Mouse (Mus musculus) kidney, postnatal 0 days (tissue): ENCODE measurements at regions not wholly inside any gene's neighbourhood (a gene's known extent, or its start where the extent isn't known, plus 50 kb on each side); places are given as distances from the start of the nearest gene placed in this dataset.

Source experiments
- ATAC-seq: fragments of 200-750 bp; cut with Nextera tagmentation; replicated peaks from 2 replicates; pipeline ENCODE4 v1.8.0; 2017; ENCODE audit warnings: low read depth, moderate number of reproducible peaks, moderate TSS enrichment, moderate library complexity; ENCODE audit not compliant: low FRiP score
- DNase-seq: peaks from one replicate; pipeline ENCODE4 v3.0.0-alpha.2; 2016; ENCODE audit warnings: low spot score
- H3K27ac ChIP-seq: fragments of 300-500 bp; sonication (generic); 2 replicates; pipeline ENCODE4 v1.5.1; 2014; ENCODE audit warnings: mild to moderate bottlenecking
- H3K27me3 ChIP-seq: fragments of 300-500 bp; sonication (generic); 2 replicates; pipeline ENCODE4 v1.6.1; 2014; ENCODE audit warnings: low read length, mixed read lengths; ENCODE audit not compliant: insufficient read depth
- H3K36me3 ChIP-seq: fragments of 300-500 bp; sonication (generic); 2 replicates; pipeline ENCODE4 v1.6.1; 2014; ENCODE audit warnings: low read length, mixed read lengths; ENCODE audit not compliant: insufficient read depth
- H3K4me1 ChIP-seq: fragments of 300-500 bp; sonication (generic); replicated peaks from 2 replicates; pipeline ENCODE4 v1.6.1; 2014; ENCODE audit warnings: antibody characterized with exemption, low read length, mixed read lengths; ENCODE audit not compliant: insufficient read depth
- H3K4me2 ChIP-seq: fragments of 300-500 bp; sonication (generic); 2 replicates; pipeline ENCODE4 v1.6.1; 2014; ENCODE audit warnings: mild to moderate bottlenecking, low read length, moderate library complexity, mixed read lengths
- H3K4me3 ChIP-seq: fragments of 300-500 bp; sonication (generic); replicated peaks from 2 replicates; pipeline ENCODE4 v1.5.1; 2014; ENCODE audit warnings: low read depth, low read length
- H3K9ac ChIP-seq: fragments of 300-500 bp; sonication (generic); 2 replicates; pipeline ENCODE4 v1.6.1; 2014; ENCODE audit warnings: low read depth, low read length
- H3K9me3 ChIP-seq: fragments of 300-500 bp; sonication (generic); replicated peaks from 2 replicates; pipeline ENCODE4 v1.6.1; 2016; ENCODE audit warnings: low read length, inconsistent platforms, mixed read lengths
- CTCF ChIP-seq: IDR thresholded peaks from 2 replicates; pipeline ENCODE4 v1.5.1; 2016; ENCODE audit warnings: antibody characterized with exemption, low read depth, mild to moderate bottlenecking, moderate library complexity
- WGBS: fragments of 180-500 bp; shearing (Covaris S2); extraction: QIAGEN DNeasy Blood & Tissue Kit; methylation state at CpG from one replicate; pipeline ENCODE4 v1.1.7; 2014; 5-methylcytosine and 5-hydroxymethylcytosine counted together

DNA sequence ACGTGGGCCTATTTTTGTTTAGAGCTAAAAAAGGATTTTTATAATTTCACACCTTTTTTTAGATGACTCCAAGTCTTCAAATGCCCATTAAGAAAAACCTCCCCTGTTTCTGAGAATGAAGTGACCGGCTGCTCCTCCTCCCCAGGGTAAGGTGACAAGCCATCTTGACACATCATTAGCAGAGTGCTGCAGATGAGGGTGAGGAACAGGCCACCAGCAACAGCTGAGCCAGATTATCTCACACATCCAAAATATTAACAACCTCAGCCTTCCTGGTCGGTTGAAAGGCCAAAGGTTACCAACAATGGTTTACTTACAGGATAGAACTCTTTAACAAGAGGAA, 172.4 kb upstream of the Nabp1 start:
- ATAC-seq (no peak), DNase-seq (no peak)
- Histone ChIP-seq H3K9me3 (no peaks in the 10 kb centered on the region), H3K36me3 (no peaks in the 10 kb centered on the region), H3K4me1 (no peaks in the 10 kb centered on the region), H3K9ac (no peak overlapping the region), H3K27me3 (no peaks in the 10 kb centered on the region), H3K4me2 (no peak overlapping the region), H3K27ac (no peak overlapping the region), H3K4me3 (no peak overlapping the region)
- TF ChIP-seq CTCF = no peak
- 26% methylated on average over 3 of the region's 3 CpGs for WGBS

DNA sequence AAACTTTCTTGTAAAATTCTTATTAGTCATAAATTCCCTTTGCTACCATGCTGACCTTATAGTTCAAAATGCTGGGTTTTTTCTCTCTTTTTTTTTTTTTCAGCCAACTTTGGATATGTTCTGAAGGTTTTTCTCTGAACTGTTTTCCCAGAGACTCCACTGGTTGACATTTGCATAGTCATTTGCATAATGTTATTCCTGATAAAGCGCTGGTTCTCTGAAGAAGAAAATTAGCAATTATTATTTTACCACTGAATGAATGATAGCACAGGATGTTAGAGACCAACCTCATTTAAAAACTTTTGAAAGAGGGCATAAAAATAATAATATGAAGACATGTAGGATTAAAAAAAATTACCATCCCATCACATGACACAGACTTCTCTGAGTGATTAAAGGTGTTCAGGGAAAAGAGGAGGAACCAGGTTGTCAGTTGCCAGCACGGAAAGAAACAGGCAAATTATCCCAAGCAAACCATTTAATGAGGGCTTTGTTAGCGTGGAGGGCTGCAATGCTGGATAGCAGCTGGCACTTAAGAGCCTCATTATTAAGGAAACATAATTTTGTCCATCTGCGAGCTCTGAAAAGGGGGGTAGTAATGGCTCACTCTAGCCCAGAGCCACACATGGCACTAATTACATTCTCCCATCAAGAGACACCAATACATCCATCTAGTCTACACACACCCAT, 171.9 kb upstream of the Nabp1 start:
- ATAC-seq = no peak

GRCm38 (mm10) chr1:51647955-51648354, 169.7 kb upstream of the Nabp1 start:
- Histone ChIP-seq H3K4me3 (no peak overlapping the region), H3K9me3 (no peaks in the 10 kb centered on the region), H3K27me3 (no peaks in the 10 kb centered on the region), H3K36me3 (no peaks in the 10 kb centered on the region), H3K27ac (no peak overlapping the region), H3K9ac (no peak overlapping the region), H3K4me2 (no peak overlapping the region), H3K4me1 (no peaks in the 10 kb centered on the region)
- ATAC-seq = no peak
- no peak for DNase-seq
- TF ChIP-seq CTCF = no peak
- 50% methylated on average over 2 of the region's 2 CpGs for WGBS

More for the DNA sequence above, 171.9 kb upstream of the Nabp1 start:
- H3K27me3 ChIP-seq = no peaks in the 10 kb centered on the region
- H3K4me3 ChIP-seq = no peak overlapping the region
- no peak overlapping the region for H3K4me2 ChIP-seq
- no peaks in the 10 kb centered on the region for H3K4me1 ChIP-seq
- no peak overlapping the region for H3K9ac ChIP-seq
- no peak for DNase-seq
- H3K9me3 ChIP-seq = no peaks in the 10 kb centered on the region
- WGBS = 32% methylated on average over 4 of the region's 4 CpGs
- no peak overlapping the region for H3K27ac ChIP-seq
- H3K36me3 ChIP-seq = no peaks in the 10 kb centered on the region
- TF ChIP-seq CTCF = no peak

DNA sequence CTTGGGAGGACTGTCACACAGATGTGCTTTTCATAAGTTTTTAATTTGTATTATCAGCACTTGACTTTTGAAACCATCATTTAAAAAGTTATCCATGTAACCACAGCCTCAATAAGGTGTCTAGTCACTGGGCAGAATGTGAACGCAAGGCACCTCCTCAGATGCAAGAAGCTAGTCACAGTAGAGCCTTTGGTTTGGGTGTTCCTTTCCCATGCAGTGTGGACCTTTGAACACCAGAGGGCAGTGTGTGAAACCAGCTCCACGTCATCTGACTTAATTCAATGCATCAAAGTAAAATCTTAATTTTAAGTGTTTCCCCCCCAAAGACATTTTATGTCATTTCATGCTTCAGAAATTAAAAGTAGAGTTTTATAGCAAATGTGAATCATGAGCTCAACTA, 166.2 kb upstream of the Nabp1 start:
- H3K9ac ChIP-seq = no peak overlapping the region
- no peaks in the 10 kb centered on the region for H3K4me1 ChIP-seq
- no peaks in the 10 kb centered on the region for H3K9me3 ChIP-seq
- no peaks in the 10 kb centered on the region for H3K27me3 ChIP-seq
- no peaks in the 10 kb centered on the region for H3K36me3 ChIP-seq
- peak; percentile 92 for TF ChIP-seq CTCF
- H3K4me2 ChIP-seq = no peak overlapping the region
- WGBS = 30% methylated on average over 2 of the region's 2 CpGs
- no peak overlapping the region for H3K27ac ChIP-seq
- ATAC-seq (no peak), DNase-seq (peak; percentile 76)
- H3K4me3 ChIP-seq = no peak overlapping the region

DNA sequence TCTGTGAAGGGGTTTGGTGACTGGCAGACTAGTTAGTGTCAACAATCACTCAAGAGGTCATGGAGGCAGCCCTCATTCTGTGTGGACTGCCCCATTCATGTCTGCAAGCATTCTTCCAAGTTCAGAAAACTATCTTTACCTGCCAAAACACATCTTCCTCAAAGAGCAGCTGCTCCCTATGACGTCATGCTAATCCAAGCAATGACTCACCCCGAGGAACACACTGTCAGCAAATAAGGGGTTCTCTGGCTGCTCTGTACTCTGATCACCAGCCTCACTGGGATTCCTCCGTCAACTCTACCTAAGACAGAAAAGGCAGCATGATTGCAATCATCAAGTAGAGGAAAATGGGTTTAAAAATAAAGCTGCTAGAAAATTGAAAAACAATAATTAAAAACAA, 165.4 kb upstream of the Nabp1 start:
- H3K9me3 ChIP-seq = no peaks in the 10 kb centered on the region
- no peak for TF ChIP-seq CTCF
- no peaks in the 10 kb centered on the region for H3K27me3 ChIP-seq
- no peak for ATAC-seq
- WGBS = 68% methylated on average over 3 of the region's 3 CpGs
- H3K4me3 ChIP-seq = no peak overlapping the region
- H3K4me1 ChIP-seq = no peaks in the 10 kb centered on the region
- no peak overlapping the region for H3K4me2 ChIP-seq
- no peak overlapping the region for H3K9ac ChIP-seq
- no peak for DNase-seq
- H3K36me3 ChIP-seq = no peaks in the 10 kb centered on the region
- no peak overlapping the region for H3K27ac ChIP-seq

GRCm38 (mm10) chr1:51638519-51639302, 160.5 kb upstream of the Nabp1 start:
- DNase-seq (peak; percentile 9), ATAC-seq (no peak)
- H3K9ac ChIP-seq = no peak overlapping the region

More at GRCm38 (mm10) chr1:51638519-51639302, 160.5 kb upstream of the Nabp1 start:
- WGBS = 60% methylated on average over 6 of the region's 6 CpGs
- Histone ChIP-seq H3K4me1 (no peaks in the 10 kb centered on the region), H3K36me3 (no peaks in the 10 kb centered on the region), H3K27ac (no peak overlapping the region), H3K27me3 (no peaks in the 10 kb centered on the region), H3K4me2 (no peak overlapping the region), H3K9me3 (no peaks in the 10 kb centered on the region), H3K4me3 (no peak overlapping the region)
- peak; percentile 49 for TF ChIP-seq CTCF
